Mouse (Mus musculus) kidney, adult 2 months (tissue): Measurements from ENCODE around the gene Gpr143.

Source experiments
- CTCF ChIP-seq: fragments of 200-500 bp; conservative IDR thresholded peaks from 2 replicates; pipeline ENCODE4 v1.5.1; 2011; ENCODE audit warnings: low read depth, mild to moderate bottlenecking, control low read depth, low read length, moderate library complexity, mixed read lengths; ENCODE audit not compliant: insufficient read depth, insufficient read length
- POLR2A ChIP-seq: fragments of 200-500 bp; IDR thresholded peaks from one replicate; pipeline ENCODE4 v1.6.1; 2011; ENCODE audit warnings: low read depth, low read length, control low read depth

DNA sequence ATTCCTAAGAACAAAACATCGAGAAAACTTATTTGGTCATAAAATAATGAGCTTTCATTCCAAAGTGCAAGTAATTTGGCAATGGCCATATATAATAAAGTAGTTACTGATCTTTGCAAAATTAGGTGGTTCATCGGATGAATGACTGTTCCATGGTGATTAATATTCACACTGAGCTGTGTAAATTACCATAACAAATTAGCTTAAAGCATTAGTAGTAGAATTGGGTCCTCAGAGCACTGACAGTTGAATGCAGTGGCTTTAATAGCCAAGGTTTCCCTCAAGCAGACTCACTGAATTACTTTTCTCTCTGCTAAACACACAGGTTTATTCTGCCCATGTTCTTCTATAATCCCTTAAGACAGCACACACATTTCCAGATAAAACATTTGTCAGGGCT, 35.8 kb upstream of the Gpr143 start:
- TF ChIP-seq CTCF, result no peak
- TF ChIP-seq POLR2A, result no peak
